Mouse (Mus musculus) adrenal gland (tissue): ENCODE measurements around the gene Ehd1.

ENCODE experiments used
- intact Hi-C: fragments of 180-260 bp; cut with DNase I; formaldehyde crosslinking; loops from one replicate; pipeline ENCODE4 v1.15.1; 2025

Ehd1 gene

GRCm38 (mm10) chr19:6260428-6260827, 16.1 kb upstream of the Ehd1 start:
- intact Hi-C loops, result no loop called here

- intact Hi-C loops, result no loop called here
These were observed 15.6 kb upstream of the Ehd1 start for GRCm38 (mm10) chr19:6260946-6261345.

GRCm38 (mm10) chr19:6261379-6261778, 15.1 kb upstream of the Ehd1 start:
- intact Hi-C loops, result no loop called here

DNA sequence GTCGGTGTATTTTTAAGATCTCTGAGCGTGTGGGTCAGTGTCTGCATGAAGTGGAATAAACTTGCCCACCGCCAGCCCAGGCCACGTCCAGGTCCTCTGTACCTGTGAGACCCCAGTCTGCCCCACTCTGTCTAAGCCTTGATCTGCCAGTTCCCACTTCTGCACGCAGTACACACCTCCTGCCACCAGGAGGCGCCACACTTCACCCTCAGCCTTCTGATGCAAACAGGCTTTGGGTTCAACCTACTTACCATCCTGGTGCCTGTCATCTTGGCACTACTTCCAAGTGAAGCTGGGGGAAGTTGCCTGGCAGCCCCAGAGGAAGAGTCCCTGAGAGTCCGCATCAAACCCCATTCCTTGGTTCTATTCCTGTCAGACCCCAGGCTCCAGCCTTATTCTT, 14.3 kb upstream of the Ehd1 start:
- intact Hi-C loops, result no loop called here

- intact Hi-C loops, result no loop called here
These were observed 13.6 kb upstream of the Ehd1 start for GRCm38 (mm10) chr19:6262839-6263433.

GRCm38 (mm10) chr19:6264200-6264599, 12.3 kb upstream of the Ehd1 start:
- intact Hi-C loops, result no loop called here

GRCm38 (mm10) chr19:6264945-6265344, 11.6 kb upstream of the Ehd1 start:
- intact Hi-C loops, result no loop called here

DNA sequence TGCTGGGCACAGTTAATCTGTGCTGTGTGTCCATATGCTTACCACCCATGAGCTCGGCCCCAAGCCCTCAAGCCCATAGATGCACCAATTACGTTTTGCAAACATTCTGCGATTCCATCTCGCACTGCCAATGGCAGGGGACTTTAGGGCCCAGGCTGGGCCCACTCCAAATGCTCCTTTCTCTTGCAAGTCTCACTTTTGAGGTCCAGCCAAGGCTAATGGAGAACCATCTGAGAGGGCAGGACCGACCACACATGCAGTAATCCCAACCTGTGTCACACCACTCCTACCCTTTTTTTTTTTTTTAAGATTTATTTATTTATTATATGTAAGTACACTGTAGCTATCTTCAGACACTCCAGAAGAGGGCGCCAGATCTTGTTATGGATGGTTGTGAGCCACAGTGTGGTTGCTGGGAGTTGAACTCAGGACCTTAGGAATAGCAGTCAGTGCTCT, 10.8 kb upstream of the Ehd1 start:
- intact Hi-C loops, result no loop called here

- intact Hi-C loops, result loop anchor here (2.0 kb wide), 2 partner anchors 37 to 63 kb away; no protein-coding TSS in a partner anchor
These were observed 9.0 kb upstream of the Ehd1 start for GRCm38 (mm10) chr19:6267306-6268169.

- intact Hi-C loops, result loop anchor here (2.0 kb wide), 2 partner anchors 37 to 63 kb away; no protein-coding TSS in a partner anchor
These were observed 8.4 kb upstream of the Ehd1 start for GRCm38 (mm10) chr19:6268170-6268528.

GRCm38 (mm10) chr19:6268670-6269132, 7.8 kb upstream of the Ehd1 start:
- intact Hi-C loops, result loop anchor here (2.0 kb wide), 2 partner anchors 36 to 62 kb away; no protein-coding TSS in a partner anchor

DNA sequence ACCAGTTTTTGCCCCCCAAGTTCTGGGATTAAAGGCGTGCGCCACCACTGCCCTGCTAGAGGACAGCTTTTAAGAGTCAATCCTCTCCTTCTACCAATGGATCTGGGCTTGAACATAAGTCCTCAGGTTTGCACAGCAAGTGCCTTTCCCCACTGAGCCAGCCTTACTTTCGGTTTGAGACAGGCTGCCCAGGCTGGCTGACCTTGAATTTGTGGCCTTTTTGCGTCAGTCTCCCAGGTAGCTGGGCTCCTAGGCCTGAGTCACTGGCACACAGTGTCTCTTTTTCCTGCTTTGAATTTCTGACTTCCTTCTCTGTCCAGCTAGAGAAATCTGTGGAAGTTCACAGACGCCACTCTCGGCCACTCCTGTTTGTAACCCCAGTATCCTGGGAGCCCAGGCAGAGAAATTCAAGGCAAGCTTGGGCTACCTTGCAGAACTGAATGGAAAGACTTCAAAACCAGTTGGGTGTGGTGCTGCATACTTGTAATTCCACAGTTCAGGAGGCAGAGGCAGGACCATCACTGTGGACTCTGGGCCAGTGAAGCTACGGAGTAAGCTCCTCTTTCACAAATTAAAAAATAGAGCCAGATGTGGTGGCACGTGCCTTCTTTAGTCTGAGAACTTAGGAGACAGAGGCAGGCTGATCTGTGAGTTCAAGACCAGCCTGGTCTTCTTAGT, 6.6 kb upstream of the Ehd1 start:
- intact Hi-C loops, result loop anchor here (2.0 kb wide), 2 partner anchors 35 to 61 kb away; no protein-coding TSS in a partner anchor

DNA sequence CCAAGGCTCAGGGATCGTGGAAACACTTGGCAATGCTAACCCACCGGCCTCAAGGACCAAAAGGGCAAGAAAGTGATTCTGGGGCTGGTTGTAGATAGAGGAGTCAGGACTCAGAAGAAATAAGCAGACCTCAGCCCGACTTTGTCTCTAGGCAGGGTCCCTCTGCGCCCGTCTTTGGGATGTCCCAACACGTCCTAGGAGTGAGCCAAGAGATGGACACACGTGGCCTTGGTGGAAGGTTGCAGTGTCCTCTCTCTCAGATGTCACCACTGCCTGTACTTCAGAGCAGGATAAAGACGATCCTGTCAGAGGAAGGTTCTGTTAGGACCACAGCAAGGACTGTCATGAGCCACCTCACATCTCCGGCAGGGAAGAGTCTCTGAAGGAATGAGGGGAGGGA, 5.9 kb upstream of the Ehd1 start:
- intact Hi-C loops, result no loop called here

- intact Hi-C loops, result no loop called here
These were observed 5.3 kb upstream of the Ehd1 start for GRCm38 (mm10) chr19:6271206-6271605.

DNA sequence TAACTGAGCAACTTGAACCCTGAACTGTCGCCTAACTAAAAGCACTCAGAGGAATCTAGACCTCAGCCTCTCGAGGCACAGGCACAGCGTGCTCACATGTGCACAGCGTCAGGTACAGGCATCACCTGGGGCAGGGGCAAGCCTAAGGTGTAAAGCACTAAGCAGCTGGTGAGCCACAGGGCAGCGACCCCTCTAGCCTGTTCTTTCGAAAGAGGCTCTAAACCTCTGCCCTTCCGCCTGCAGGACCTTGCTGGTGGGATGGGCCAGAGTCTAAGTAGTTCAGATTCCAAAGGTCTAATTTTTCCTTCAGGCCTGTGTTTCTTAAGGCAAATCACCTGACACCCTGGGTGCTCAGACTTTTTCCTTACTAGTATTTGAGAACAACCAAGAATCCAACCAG, 4.5 kb upstream of the Ehd1 start:
- intact Hi-C loops, result no loop called here

GRCm38 (mm10) chr19:6272738-6273137, 3.8 kb upstream of the Ehd1 start:
- intact Hi-C loops, result no loop called here

GRCm38 (mm10) chr19:6273592-6273991, 2.9 kb upstream of the Ehd1 start:
- intact Hi-C loops, result no loop called here

- intact Hi-C loops, result no loop called here
These were observed 2.4 kb upstream of the Ehd1 start for GRCm38 (mm10) chr19:6273998-6274608.

- intact Hi-C loops, result loop anchor here (2.0 kb wide), 1 partner anchor 21 kb away; no protein-coding TSS in a partner anchor
These were observed 660 bp upstream of the Ehd1 start for GRCm38 (mm10) chr19:6275740-6276389.

GRCm38 (mm10) chr19:6277661-6278438, 1.3 kb downstream of the Ehd1 start:
- intact Hi-C loops, result loop anchor here (2.0 kb wide), 1 partner anchor 19 kb away; no protein-coding TSS in a partner anchor
